Mouse (Mus musculus): ENCODE measurements around the gene Ctr9. TPM values are rescaled to one million over a fixed set of nuclear protein-coding genes. Genes with fewer than 3 reads are reported as not detected.

Gene Ctr9
- polyA plus RNA-seq, 1 experiment from 2014 or later = 53.6 TPM

DNA sequence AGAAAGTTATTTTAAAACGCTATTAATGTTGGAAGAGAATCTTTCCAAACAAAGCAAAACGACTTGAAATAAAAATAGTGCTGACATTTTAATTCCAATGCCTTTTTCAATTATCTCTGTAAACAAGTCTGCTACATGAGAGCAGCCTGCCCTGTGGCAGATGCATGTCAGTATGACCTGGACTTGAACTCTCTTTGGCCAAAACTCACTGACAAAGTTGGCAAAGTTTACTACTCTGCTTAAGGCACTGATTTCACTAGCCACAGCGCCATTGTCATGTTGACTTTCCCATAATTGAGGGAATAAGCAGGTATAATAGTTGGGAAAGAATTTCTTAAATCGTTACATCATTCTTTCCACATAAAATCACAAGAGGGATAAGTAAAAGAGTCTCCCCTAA, 7.9 kb upstream of the Ctr9 start:
- Histone ChIP-seq H3K36me3 (ENCODE audit: control insufficient read depth, insufficient read depth, low read length) (no peaks in the 10 kb centered on the region), H3K4me2 (no peak overlapping the region), H3K4me1 (replicated peaks; ENCODE audit: control insufficient read depth, insufficient read depth, low read length) (peaks cover 9% of the 10 kb centered on the region; the same call in 1 of the 2 replicates), H3K4me3 (ENCODE audit: low read depth, low read length) (no peak overlapping the region), H3K27ac (ENCODE audit: low read depth, low read length) (no peak overlapping the region), H3K27me3 (replicated peaks; ENCODE audit: control insufficient read depth, insufficient read depth, low read length) (no peaks in the 10 kb centered on the region), H3K9ac (ENCODE audit: low read depth, low read length) (no peak overlapping the region), H3K9me3 (ENCODE audit: control insufficient read depth, low read length) (no peaks in the 10 kb centered on the region)
- DNase-seq (ENCODE audit: low spot score) = no peak
- no peak for ATAC-seq (replicated peaks; ENCODE audit: low FRiP score)
- WGBS = 79% methylated on average over 4 of the region's 4 CpGs

GRCm38 (mm10) chr7:111024068-111024594, 4.6 kb upstream of the Ctr9 start:
- peak overlapping the region; percentile 16 for H3K4me2 ChIP-seq
- no peaks in the 10 kb centered on the region for H3K36me3 ChIP-seq (ENCODE audit: control insufficient read depth, insufficient read depth, low read length)
- ATAC-seq (replicated peaks; ENCODE audit: low FRiP score) (0 out of 2 replicates have a peak, but pooled peaks have one; percentile 19), DNase-seq (ENCODE audit: low spot score) (peak; percentile 46)
- peaks cover 12% of the 10 kb centered on the region; the same call in 1 of the 2 replicates for H3K4me1 ChIP-seq (replicated peaks; ENCODE audit: control insufficient read depth, insufficient read depth, low read length)
- 42% methylated on average over 8 of the region's 8 CpGs for WGBS
- 0 out of 2 replicates have a peak overlapping the region, but pooled peaks have one; percentile 50 for H3K27ac ChIP-seq (ENCODE audit: low read depth, low read length)
- H3K27me3 ChIP-seq (replicated peaks; ENCODE audit: control insufficient read depth, insufficient read depth, low read length) = no peaks in the 10 kb centered on the region
- H3K9ac ChIP-seq (ENCODE audit: low read depth, low read length) = no peak overlapping the region
- H3K9me3 ChIP-seq (ENCODE audit: control insufficient read depth, low read length) = no peaks in the 10 kb centered on the region
- no peak overlapping the region for H3K4me3 ChIP-seq (ENCODE audit: low read depth, low read length)

DNA sequence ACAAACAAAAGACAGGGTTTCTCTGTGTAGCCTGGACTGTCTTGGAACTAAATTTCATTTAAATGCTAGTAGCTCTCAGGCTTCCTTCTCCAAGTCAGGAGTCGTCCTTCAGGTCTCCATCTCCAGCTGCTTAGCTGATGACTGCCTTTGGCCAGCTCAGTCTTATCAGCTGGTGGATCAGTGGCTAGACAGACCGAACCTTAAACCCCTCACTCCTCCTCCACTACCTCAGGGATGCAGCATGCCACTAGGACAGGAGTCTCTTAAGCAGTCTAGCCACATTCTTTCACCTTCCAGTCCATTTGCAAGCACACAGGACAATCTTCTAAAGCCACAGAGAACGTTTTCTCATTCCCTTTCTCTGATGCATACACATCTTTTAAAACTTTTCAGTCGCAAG, 3.8 kb upstream of the Ctr9 start:
- H3K4me1 ChIP-seq (replicated peaks; ENCODE audit: control insufficient read depth, insufficient read depth, low read length) = peaks cover 16% of the 10 kb centered on the region; the same call in 1 of the 2 replicates
- H3K4me2 ChIP-seq = no peak overlapping the region
- H3K27me3 ChIP-seq (replicated peaks; ENCODE audit: control insufficient read depth, insufficient read depth, low read length) = no peaks in the 10 kb centered on the region
- H3K4me3 ChIP-seq (ENCODE audit: low read depth, low read length) = no peak overlapping the region
- ATAC-seq (replicated peaks; ENCODE audit: low FRiP score) = no peak
- H3K36me3 ChIP-seq (ENCODE audit: control insufficient read depth, insufficient read depth, low read length) = no peaks in the 10 kb centered on the region
- DNase-seq (ENCODE audit: low spot score) = no peak
- WGBS = 51% methylated on average over 4 of the region's 4 CpGs
- H3K27ac ChIP-seq (ENCODE audit: low read depth, low read length) = 0 out of 2 replicates have a peak overlapping the region, but pooled peaks have one; percentile 50
- H3K9me3 ChIP-seq (ENCODE audit: control insufficient read depth, low read length) = no peaks in the 10 kb centered on the region
- H3K9ac ChIP-seq (ENCODE audit: low read depth, low read length) = no peak overlapping the region

- H3K27ac ChIP-seq (ENCODE audit: low read depth, low read length) = peak overlapping the region; percentile 96
- peak; percentile 13 for ATAC-seq (replicated peaks; ENCODE audit: low FRiP score)
- H3K9me3 ChIP-seq (ENCODE audit: control insufficient read depth, low read length) = no peaks in the 10 kb centered on the region
- DNase-seq (ENCODE audit: low spot score) = no peak
- H3K27me3 ChIP-seq (replicated peaks; ENCODE audit: control insufficient read depth, insufficient read depth, low read length) = no peaks in the 10 kb centered on the region
- peak overlapping the region; percentile 90 for H3K4me2 ChIP-seq
- under 1% methylated on average over 29 of the region's 29 CpGs for WGBS
- H3K9ac ChIP-seq (ENCODE audit: low read depth, low read length) = peak overlapping the region; percentile 84
- peaks cover 5% of the 10 kb centered on the region; the same call in 1 of the 2 replicates for H3K36me3 ChIP-seq (ENCODE audit: control insufficient read depth, insufficient read depth, low read length)
- peak overlapping the region; percentile 94 for H3K4me3 ChIP-seq (ENCODE audit: low read depth, low read length)
- H3K4me1 ChIP-seq (replicated peaks; ENCODE audit: control insufficient read depth, insufficient read depth, low read length) = peaks cover 16% of the 10 kb centered on the region; the same call in 1 of the 2 replicates
These were observed 349 bp downstream of the Ctr9 start for GRCm38 (mm10) chr7:111029046-111029553.

DNA sequence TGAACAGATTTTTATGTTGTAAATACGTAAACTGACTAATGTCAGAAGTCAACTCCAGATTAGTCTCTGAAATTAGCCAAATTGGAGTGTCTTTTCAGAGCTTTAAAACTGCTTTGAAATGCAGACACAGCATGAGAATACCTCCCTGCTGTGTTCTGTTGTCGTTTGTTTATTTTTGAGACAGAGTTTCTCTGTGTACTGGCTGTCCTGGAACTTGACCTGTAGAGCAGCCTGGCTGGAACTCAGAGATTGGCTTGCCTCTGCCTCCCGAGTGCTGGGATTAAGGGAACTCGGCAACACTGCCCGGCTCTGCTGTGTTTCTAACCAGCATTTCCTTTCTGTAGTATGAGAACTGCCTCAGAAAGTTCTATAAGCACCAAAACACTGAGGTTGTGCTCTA, 20.2 kb downstream of the Ctr9 start:
- DNase-seq (ENCODE audit: low spot score) (no peak), ATAC-seq (replicated peaks; ENCODE audit: low FRiP score) (no peak)
- H3K4me3 ChIP-seq (ENCODE audit: low read depth, low read length) = no peak overlapping the region
- no peaks in the 10 kb centered on the region for H3K4me1 ChIP-seq (replicated peaks; ENCODE audit: control insufficient read depth, insufficient read depth, low read length)
- peaks cover 27% of the 10 kb centered on the region for H3K36me3 ChIP-seq (ENCODE audit: control insufficient read depth, insufficient read depth, low read length)
- WGBS = 90% methylated on average over 5 of the region's 5 CpGs
- H3K27ac ChIP-seq (ENCODE audit: low read depth, low read length) = no peak overlapping the region
- no peak overlapping the region for H3K4me2 ChIP-seq
- H3K27me3 ChIP-seq (replicated peaks; ENCODE audit: control insufficient read depth, insufficient read depth, low read length) = no peaks in the 10 kb centered on the region
- no peaks in the 10 kb centered on the region for H3K9me3 ChIP-seq (ENCODE audit: control insufficient read depth, low read length)
- no peak overlapping the region for H3K9ac ChIP-seq (ENCODE audit: low read depth, low read length)

GRCm38 (mm10) chr7:111049652-111050421, 21.1 kb downstream of the Ctr9 start:
- peaks cover 31% of the 10 kb centered on the region for H3K36me3 ChIP-seq (ENCODE audit: control insufficient read depth, insufficient read depth, low read length)
- no peak overlapping the region for H3K4me3 ChIP-seq (ENCODE audit: low read depth, low read length)
- no peak overlapping the region for H3K9ac ChIP-seq (ENCODE audit: low read depth, low read length)
- peaks cover 5% of the 10 kb centered on the region; the same call in 1 of the 2 replicates for H3K4me1 ChIP-seq (replicated peaks; ENCODE audit: control insufficient read depth, insufficient read depth, low read length)
- ATAC-seq (replicated peaks; ENCODE audit: low FRiP score) = no peak
- no peak overlapping the region for H3K4me2 ChIP-seq
- H3K27me3 ChIP-seq (replicated peaks; ENCODE audit: control insufficient read depth, insufficient read depth, low read length) = no peaks in the 10 kb centered on the region
- H3K9me3 ChIP-seq (ENCODE audit: control insufficient read depth, low read length) = no peaks in the 10 kb centered on the region
- no peak overlapping the region for H3K27ac ChIP-seq (ENCODE audit: low read depth, low read length)
- DNase-seq (ENCODE audit: low spot score) = no peak
- 70% methylated on average over 6 of the region's 6 CpGs for WGBS

- no peak for ATAC-seq (replicated peaks; ENCODE audit: low FRiP score)
- H3K27me3 ChIP-seq (replicated peaks; ENCODE audit: control insufficient read depth, insufficient read depth, low read length) = no peaks in the 10 kb centered on the region
- H3K9ac ChIP-seq (ENCODE audit: low read depth, low read length) = no peak overlapping the region
These were observed 26.5 kb downstream of the Ctr9 start for GRCm38 (mm10) chr7:111055221-111055620.

GRCm38 (mm10) chr7:111055984-111056657, 27.4 kb downstream of the Ctr9 start:
- no peak overlapping the region for H3K27ac ChIP-seq (ENCODE audit: low read depth, low read length)
- ATAC-seq (replicated peaks; ENCODE audit: low FRiP score) = no peak
- peaks cover 26% of the 10 kb centered on the region for H3K36me3 ChIP-seq (ENCODE audit: control insufficient read depth, insufficient read depth, low read length)
- peaks cover 5% of the 10 kb centered on the region; the same call in 1 of the 2 replicates for H3K4me1 ChIP-seq (replicated peaks; ENCODE audit: control insufficient read depth, insufficient read depth, low read length)
- WGBS = 79% methylated on average over 3 of the region's 3 CpGs
- H3K4me2 ChIP-seq = no peak overlapping the region
- H3K4me3 ChIP-seq (ENCODE audit: low read depth, low read length) = no peak overlapping the region
- no peaks in the 10 kb centered on the region for H3K9me3 ChIP-seq (ENCODE audit: control insufficient read depth, low read length)
- H3K9ac ChIP-seq (ENCODE audit: low read depth, low read length) = no peak overlapping the region
- no peak for DNase-seq (ENCODE audit: low spot score)
- no peaks in the 10 kb centered on the region for H3K27me3 ChIP-seq (replicated peaks; ENCODE audit: control insufficient read depth, insufficient read depth, low read length)

More at GRCm38 (mm10) chr7:111055221-111055620, 26.5 kb downstream of the Ctr9 start:
- Histone ChIP-seq H3K4me2 (no peak overlapping the region), H3K4me3 (ENCODE audit: low read depth, low read length) (no peak overlapping the region), H3K4me1 (replicated peaks; ENCODE audit: control insufficient read depth, insufficient read depth, low read length) (peaks cover 5% of the 10 kb centered on the region; the same call in 1 of the 2 replicates), H3K9me3 (ENCODE audit: control insufficient read depth, low read length) (no peaks in the 10 kb centered on the region), H3K36me3 (ENCODE audit: control insufficient read depth, insufficient read depth, low read length) (peaks cover 30% of the 10 kb centered on the region), H3K27ac (ENCODE audit: low read depth, low read length) (no peak overlapping the region)
- 90% methylated on average over 19 of the region's 19 CpGs for WGBS
- no peak for DNase-seq (ENCODE audit: low spot score)

Data from liver, embryonic 11.5 days (tissue).